Mouse (Mus musculus): Measurements from ENCODE around the gene Casr. TPM values are rescaled to one million over a fixed set of nuclear protein-coding genes. Genes with fewer than 3 reads are reported as not detected.

Gene Casr
- polyA plus RNA-seq (2016; fragmentation: Nextera tagmentation; extraction: Ambion mirVana), result 0.18 and 0.22 TPM in 2 replicates

DNA sequence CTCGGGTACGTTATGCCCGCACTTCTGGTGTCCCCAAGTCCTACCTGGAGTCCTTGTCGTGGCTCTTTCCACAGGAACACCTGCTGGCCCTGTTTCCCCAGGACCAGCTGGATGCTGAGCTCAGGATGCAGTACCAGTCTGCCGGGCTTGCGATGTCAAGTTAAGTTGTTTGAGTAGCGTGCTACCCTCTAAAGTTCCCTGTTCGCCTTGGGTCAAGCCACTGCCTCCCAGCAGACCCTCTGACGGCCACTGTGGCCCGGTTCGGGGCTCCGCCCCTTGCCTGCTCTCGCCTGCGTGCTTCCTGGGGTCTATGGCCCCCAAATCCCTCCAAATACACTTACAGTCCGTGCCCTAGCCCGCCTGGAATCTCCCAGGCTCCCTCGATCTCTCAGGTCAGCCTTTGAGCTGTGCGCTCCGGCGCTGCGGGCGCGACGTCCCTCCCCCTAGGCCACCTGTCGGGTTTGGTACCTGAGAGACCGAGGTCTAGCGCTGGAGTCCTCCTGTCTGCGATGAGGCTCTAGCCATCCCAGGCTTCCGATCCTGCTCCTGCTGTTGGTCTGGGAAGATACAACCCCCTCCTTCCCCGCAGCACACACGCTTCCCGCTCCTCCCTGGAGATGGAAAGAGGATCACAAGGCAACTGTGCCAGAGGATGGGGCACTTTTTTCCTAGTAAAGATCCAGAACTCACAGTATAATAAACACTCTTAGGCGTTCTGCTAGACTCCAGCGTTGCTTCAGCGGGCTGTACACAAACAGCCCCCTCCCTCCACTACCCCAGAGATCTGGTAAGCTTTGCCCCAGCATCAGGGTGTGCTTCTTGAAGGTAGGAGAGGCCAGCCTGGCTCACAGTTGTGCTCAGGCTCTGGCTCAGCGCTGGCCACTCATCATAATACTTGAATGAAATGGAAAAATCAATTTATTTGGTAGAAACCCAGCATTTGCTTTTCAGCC is at the start of gene Casr:
Gene Casr, minus strand, starts transcription at position 756 of the 953 bp plus-strand sequence.
- 2% methylated on average over 36 of the region's 36 CpGs for WGBS
- Histone ChIP-seq H3K27me3 (peaks cover 22% of the 10 kb centered on the region), H3K9me3 (no peaks in the 10 kb centered on the region), H3K4me1 (peaks cover 10% of the 10 kb centered on the region), H3K36me3 (replicated peaks) (no peaks in the 10 kb centered on the region), H3K27ac (no peak within 1 kb of the TSS), H3K9ac (peak within 1 kb of the TSS; percentile 33; the same call in 1 of the 2 replicates), H3K4me3 (replicated peaks) (peak within 1 kb of the TSS; percentile 42), H3K4me2 (peak within 1 kb of the TSS; percentile 90)
- peak; percentile 17; the same call in 1 of the 2 replicates for ATAC-seq (ENCODE audit: low FRiP score)

- WGBS, result 83% methylated on average over 3 of the region's 3 CpGs
- no peaks in the 10 kb centered on the region for H3K9me3 ChIP-seq
- no peaks in the 10 kb centered on the region for H3K36me3 ChIP-seq (replicated peaks)
- H3K4me2 ChIP-seq, result no peak overlapping the region
- no peaks in the 10 kb centered on the region for H3K4me1 ChIP-seq
- H3K9ac ChIP-seq, result no peak overlapping the region
- no peaks in the 10 kb centered on the region for H3K27me3 ChIP-seq
- no peak for ATAC-seq (ENCODE audit: low FRiP score)
- H3K27ac ChIP-seq, result no peak overlapping the region
- no peak overlapping the region for H3K4me3 ChIP-seq (replicated peaks)
Measured at GRCm38 (mm10) chr16:36602632-36603031, 40.7 kb upstream of the Casr start.

DNA sequence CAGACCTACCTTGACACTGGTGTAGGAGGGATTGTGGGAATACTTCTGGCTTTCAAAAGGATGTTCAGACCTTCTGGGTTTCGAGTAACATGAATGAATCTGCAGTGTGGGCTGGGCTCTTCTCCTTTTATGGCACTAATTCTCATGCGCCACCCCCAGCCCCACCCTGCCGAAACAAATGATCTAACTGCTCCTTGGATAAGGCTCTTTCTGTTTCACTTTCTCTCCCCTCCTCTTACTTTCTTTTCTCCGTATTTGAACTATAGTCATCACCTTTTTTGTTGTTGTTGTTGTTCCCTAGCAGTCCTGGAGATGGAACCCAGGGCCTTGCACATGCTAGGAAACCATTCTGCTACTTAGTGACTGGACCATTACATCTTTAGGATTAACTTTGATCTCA is 36.3 kb upstream of the Casr start:
- Histone ChIP-seq H3K4me1 (no peaks in the 10 kb centered on the region), H3K4me3 (replicated peaks) (no peak overlapping the region), H3K36me3 (replicated peaks) (no peaks in the 10 kb centered on the region), H3K9me3 (no peaks in the 10 kb centered on the region), H3K27ac (no peak overlapping the region), H3K4me2 (no peak overlapping the region), H3K27me3 (no peaks in the 10 kb centered on the region), H3K9ac (no peak overlapping the region)
- WGBS, result 81% methylated on average over 4 of the region's 4 CpGs
- ATAC-seq (ENCODE audit: low FRiP score), result no peak

DNA sequence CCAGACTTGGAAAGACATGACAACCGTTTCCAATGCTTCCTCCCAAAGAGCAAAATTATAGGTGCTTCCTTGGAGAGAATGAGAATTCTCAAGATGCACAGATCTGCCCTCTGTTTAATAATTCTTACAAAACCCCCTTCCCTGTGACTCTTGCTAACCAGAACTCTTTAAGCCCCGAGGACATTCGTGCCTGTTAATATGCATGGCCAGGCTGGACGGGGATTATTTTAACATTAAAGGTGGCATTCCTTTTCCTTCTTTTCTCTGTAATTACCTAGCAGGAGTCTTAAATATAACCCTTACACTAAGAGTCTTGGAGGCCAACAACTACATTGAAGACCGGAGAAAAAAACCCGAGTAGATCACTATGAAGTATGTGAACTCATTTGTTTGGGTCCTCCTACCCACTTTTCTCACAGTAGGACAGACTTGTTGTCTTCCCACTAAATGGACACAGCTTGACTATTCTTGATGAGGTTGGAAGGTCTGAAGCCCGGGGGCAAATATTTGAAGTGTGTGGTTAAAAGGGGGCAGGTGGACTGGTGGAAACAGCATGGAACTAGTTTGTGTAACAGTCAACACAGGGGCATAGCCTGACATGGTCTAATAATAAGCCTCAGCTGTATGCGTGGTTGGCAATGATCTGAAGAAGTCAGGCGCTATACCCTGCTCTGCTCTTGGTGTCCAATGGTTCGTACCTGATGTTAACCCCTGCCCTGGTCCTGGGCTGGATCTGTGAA is 34.9 kb upstream of the Casr start:
- ATAC-seq (ENCODE audit: low FRiP score), result no peak
- Histone ChIP-seq H3K9ac (no peak overlapping the region), H3K4me2 (no peak overlapping the region), H3K4me1 (no peaks in the 10 kb centered on the region), H3K4me3 (replicated peaks) (no peak overlapping the region), H3K36me3 (replicated peaks) (no peaks in the 10 kb centered on the region), H3K27me3 (no peaks in the 10 kb centered on the region), H3K9me3 (no peaks in the 10 kb centered on the region), H3K27ac (no peak overlapping the region)
- whole genome bisulfite sequencing, result 88% methylated on average over 10 of the region's 10 CpGs

DNA sequence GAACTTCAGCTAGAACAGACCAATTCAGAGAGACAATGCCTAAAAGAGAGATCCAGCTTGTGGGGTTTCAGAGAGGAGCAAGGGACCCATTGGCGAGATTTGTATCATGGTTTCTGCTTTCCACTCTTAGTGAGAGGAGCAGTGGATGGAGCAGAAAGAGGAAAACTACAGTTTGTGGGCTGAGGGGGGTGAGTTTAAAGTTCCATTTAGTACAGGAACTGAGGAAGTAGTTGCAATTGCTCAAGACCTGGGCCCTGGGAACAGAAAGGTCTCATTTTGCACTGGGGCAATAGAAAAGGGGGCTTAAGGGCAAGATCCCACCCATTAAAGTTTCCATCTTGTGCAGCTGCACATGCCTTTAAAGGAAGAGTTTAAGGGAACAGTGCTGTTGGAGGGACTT is 28.0 kb upstream of the Casr start:
- no peak overlapping the region for H3K9ac ChIP-seq
- H3K4me1 ChIP-seq, result no peaks in the 10 kb centered on the region
- no peak overlapping the region for H3K4me3 ChIP-seq (replicated peaks)
- no peak for ATAC-seq (ENCODE audit: low FRiP score)
- no peaks in the 10 kb centered on the region for H3K9me3 ChIP-seq
- 81% methylated on average over 1 of the region's 1 CpGs for whole genome bisulfite sequencing
- H3K27ac ChIP-seq, result no peak overlapping the region
- H3K36me3 ChIP-seq (replicated peaks), result no peaks in the 10 kb centered on the region
- H3K4me2 ChIP-seq, result no peak overlapping the region
- no peaks in the 10 kb centered on the region for H3K27me3 ChIP-seq

- no peak overlapping the region for H3K4me2 ChIP-seq
- ATAC-seq (ENCODE audit: low FRiP score), result no peak
- no peaks in the 10 kb centered on the region for H3K4me1 ChIP-seq
- H3K27ac ChIP-seq, result no peak overlapping the region
- H3K9ac ChIP-seq, result no peak overlapping the region
- H3K36me3 ChIP-seq (replicated peaks), result no peaks in the 10 kb centered on the region
- H3K9me3 ChIP-seq, result no peaks in the 10 kb centered on the region
- H3K4me3 ChIP-seq (replicated peaks), result no peak overlapping the region
- WGBS, result 77% methylated on average over 4 of the region's 4 CpGs
- H3K27me3 ChIP-seq, result no peaks in the 10 kb centered on the region
Measured at GRCm38 (mm10) chr16:36587971-36588370, 26.0 kb upstream of the Casr start.

DNA sequence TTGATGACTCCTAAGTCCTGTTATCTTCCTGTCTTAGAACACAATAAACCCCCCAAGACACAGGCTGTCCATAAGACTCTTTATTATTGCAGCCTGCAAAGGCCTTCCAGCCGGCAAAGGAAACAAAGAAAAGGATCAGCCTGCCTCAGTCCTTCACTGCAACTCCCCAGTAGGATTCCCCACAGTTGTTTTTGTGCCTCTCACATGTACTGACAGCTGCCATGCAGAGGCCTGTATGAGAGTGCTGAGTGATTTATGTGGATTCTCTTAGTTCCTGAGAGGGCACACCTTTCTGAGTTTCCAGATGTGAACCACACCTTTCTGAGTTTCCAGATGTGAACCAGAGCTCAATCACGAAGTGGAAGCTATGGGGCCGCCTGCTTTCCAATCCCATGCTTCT is 20.1 kb upstream of the Casr start:
- Histone ChIP-seq H3K9ac (no peak overlapping the region), H3K4me2 (no peak overlapping the region), H3K4me3 (replicated peaks) (no peak overlapping the region), H3K4me1 (no peaks in the 10 kb centered on the region), H3K9me3 (no peaks in the 10 kb centered on the region), H3K36me3 (replicated peaks) (no peaks in the 10 kb centered on the region), H3K27me3 (no peaks in the 10 kb centered on the region), H3K27ac (no peak overlapping the region)
- 39% methylated on average over 3 of the region's 3 CpGs for WGBS
- no peak for ATAC-seq (ENCODE audit: low FRiP score)

- Histone ChIP-seq H3K4me1 (no peaks in the 10 kb centered on the region), H3K27me3 (no peaks in the 10 kb centered on the region), H3K36me3 (replicated peaks) (no peaks in the 10 kb centered on the region), H3K4me2 (no peak overlapping the region), H3K27ac (no peak overlapping the region), H3K9ac (no peak overlapping the region), H3K4me3 (replicated peaks) (no peak overlapping the region), H3K9me3 (no peaks in the 10 kb centered on the region)
- WGBS, result 85% methylated on average over 8 of the region's 8 CpGs
- ATAC-seq (ENCODE audit: low FRiP score), result no peak
Measured at GRCm38 (mm10) chr16:36571942-36572341, 10.0 kb upstream of the Casr start.

DNA sequence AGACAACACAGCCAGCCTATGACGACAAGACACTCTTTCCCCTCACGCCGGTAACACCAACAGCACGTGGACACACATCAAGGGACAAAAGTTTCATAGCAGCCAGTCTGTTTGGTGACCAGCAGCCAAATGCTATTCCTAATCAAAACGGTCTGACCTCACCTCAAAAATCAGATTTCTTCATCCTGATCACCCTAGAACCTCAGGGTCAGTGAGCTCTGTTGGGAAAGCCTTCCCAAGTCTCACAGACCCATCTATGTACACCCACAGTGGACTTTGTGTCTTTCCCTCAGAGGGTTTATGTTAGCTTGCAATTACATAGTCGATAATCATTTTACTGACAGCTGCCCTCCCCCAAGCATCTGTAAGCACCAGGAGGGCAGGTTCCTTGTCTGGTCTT is 2.4 kb downstream of the Casr start:
- Histone ChIP-seq H3K9me3 (no peaks in the 10 kb centered on the region), H3K27me3 (peaks cover 22% of the 10 kb centered on the region), H3K4me3 (replicated peaks) (no peak overlapping the region), H3K36me3 (replicated peaks) (no peaks in the 10 kb centered on the region), H3K4me1 (peaks cover 10% of the 10 kb centered on the region), H3K27ac (no peak overlapping the region), H3K9ac (no peak overlapping the region), H3K4me2 (no peak overlapping the region)
- 85% methylated on average over 6 of the region's 6 CpGs for WGBS
- ATAC-seq (ENCODE audit: low FRiP score), result no peak

GRCm38 (mm10) chr16:36555672-36556165 is 6.2 kb downstream of the Casr start:
- H3K27ac ChIP-seq, result no peak overlapping the region
- H3K9me3 ChIP-seq, result 0 out of 2 replicates have a peak, but pooled peaks cover 6% of the 10 kb centered on the region
- no peaks in the 10 kb centered on the region for H3K4me1 ChIP-seq
- no peaks in the 10 kb centered on the region for H3K36me3 ChIP-seq (replicated peaks)
- H3K9ac ChIP-seq, result no peak overlapping the region
- no peak overlapping the region for H3K4me3 ChIP-seq (replicated peaks)
- 86% methylated on average over 10 of the region's 10 CpGs for WGBS
- peaks cover 9% of the 10 kb centered on the region; the same call in 1 of the 2 replicates for H3K27me3 ChIP-seq
- no peak overlapping the region for H3K4me2 ChIP-seq
- ATAC-seq (ENCODE audit: low FRiP score), result no peak

- H3K27ac ChIP-seq, result no peak overlapping the region
- no peaks in the 10 kb centered on the region for H3K36me3 ChIP-seq (replicated peaks)
- no peaks in the 10 kb centered on the region for H3K4me1 ChIP-seq
- no peak overlapping the region for H3K4me2 ChIP-seq
- no peak for ATAC-seq (ENCODE audit: low FRiP score)
- H3K9ac ChIP-seq, result no peak overlapping the region
- WGBS, result 94% methylated on average over 3 of the region's 3 CpGs
- no peak overlapping the region for H3K4me3 ChIP-seq (replicated peaks)
- H3K27me3 ChIP-seq, result no peaks in the 10 kb centered on the region
- 0 out of 2 replicates have a peak, but pooled peaks cover 6% of the 10 kb centered on the region for H3K9me3 ChIP-seq
Measured at GRCm38 (mm10) chr16:36553624-36554023, 8.3 kb downstream of the Casr start.

DNA sequence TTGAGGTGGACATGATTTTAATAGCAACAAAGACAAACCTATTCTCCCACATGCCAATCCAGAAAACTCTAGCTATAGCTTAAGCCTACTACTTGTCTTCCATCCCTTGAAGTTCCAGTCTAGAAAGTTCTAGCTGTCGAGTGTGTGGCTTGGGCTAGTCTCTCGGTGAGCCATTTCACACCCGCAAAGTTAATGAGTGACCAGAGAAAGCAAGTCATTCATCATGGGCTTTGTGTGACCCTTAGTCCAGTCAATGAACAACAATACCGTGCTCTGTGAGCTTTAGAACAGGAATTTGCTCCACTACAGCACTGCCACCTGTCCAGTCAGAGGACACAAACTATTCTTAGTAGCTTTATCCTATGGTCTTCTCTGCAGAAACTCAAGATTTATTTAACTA is 16.6 kb downstream of the Casr start:
- WGBS, result 66% methylated on average over 4 of the region's 4 CpGs
- Histone ChIP-seq H3K27me3 (no peaks in the 10 kb centered on the region), H3K4me3 (replicated peaks) (no peak overlapping the region), H3K9me3 (no peaks in the 10 kb centered on the region), H3K27ac (no peak overlapping the region), H3K9ac (no peak overlapping the region), H3K36me3 (replicated peaks) (no peaks in the 10 kb centered on the region), H3K4me1 (no peaks in the 10 kb centered on the region), H3K4me2 (no peak overlapping the region)
- no peak for ATAC-seq (ENCODE audit: low FRiP score)

Measured in forebrain, embryonic 12.5 days (tissue).